Mouse (Mus musculus): ENCODE measurements around the gene E2f6.

Gene E2f6

GRCm38 (mm10) chr12:16810525-16811431, at the start of gene E2f6:
TSS of gene E2f6 (plus strand) at chr12:16810963.
- peak; percentile 66 for DNase-seq (ENCODE audit: low spot score)

GRCm38 (mm10) chr12:16761461-16761860, 49.3 kb upstream of the E2f6 start:
- no peak for DNase-seq (ENCODE audit: low spot score)

- DNase-seq (ENCODE audit: low spot score) = no peak
Observed at GRCm38 (mm10) chr12:16763649-16764422, 46.9 kb upstream of the E2f6 start.

- peak; percentile 96 for DNase-seq (ENCODE audit: low spot score)
Observed at GRCm38 (mm10) chr12:16764776-16765445, 45.9 kb upstream of the E2f6 start.

- DNase-seq (ENCODE audit: low spot score) = no peak
Observed at GRCm38 (mm10) chr12:16768251-16768650, 42.5 kb upstream of the E2f6 start.

- no peak for DNase-seq (ENCODE audit: low spot score)
Observed at GRCm38 (mm10) chr12:16768711-16769110, 42.1 kb upstream of the E2f6 start.

- DNase-seq (ENCODE audit: low spot score) = no peak
Observed at GRCm38 (mm10) chr12:16769601-16770165, 41.1 kb upstream of the E2f6 start.

GRCm38 (mm10) chr12:16774605-16775004, 36.2 kb upstream of the E2f6 start:
- no peak for DNase-seq (ENCODE audit: low spot score)

GRCm38 (mm10) chr12:16775351-16775750, 35.4 kb upstream of the E2f6 start:
- no peak for DNase-seq (ENCODE audit: low spot score)

GRCm38 (mm10) chr12:16778523-16778922, 32.2 kb upstream of the E2f6 start:
- no peak for DNase-seq (ENCODE audit: low spot score)

- DNase-seq (ENCODE audit: low spot score) = no peak
Observed at GRCm38 (mm10) chr12:16779165-16779564, 31.6 kb upstream of the E2f6 start.

- no peak for DNase-seq (ENCODE audit: low spot score)
Observed at GRCm38 (mm10) chr12:16780320-16780719, 30.4 kb upstream of the E2f6 start.

- no peak for DNase-seq (ENCODE audit: low spot score)
Observed at GRCm38 (mm10) chr12:16781034-16781746, 29.6 kb upstream of the E2f6 start.

GRCm38 (mm10) chr12:16788600-16788999, 22.2 kb upstream of the E2f6 start:
- DNase-seq (ENCODE audit: low spot score) = no peak

GRCm38 (mm10) chr12:16789199-16789598, 21.6 kb upstream of the E2f6 start:
- no peak for DNase-seq (ENCODE audit: low spot score)

GRCm38 (mm10) chr12:16789756-16790155, 21.0 kb upstream of the E2f6 start:
- no peak for DNase-seq (ENCODE audit: low spot score)

GRCm38 (mm10) chr12:16790456-16790855, 20.3 kb upstream of the E2f6 start:
- DNase-seq (ENCODE audit: low spot score) = peak; percentile 81

- no peak for DNase-seq (ENCODE audit: low spot score)
Observed at GRCm38 (mm10) chr12:16793371-16793770, 17.4 kb upstream of the E2f6 start.

GRCm38 (mm10) chr12:16795781-16796180, 15.0 kb upstream of the E2f6 start:
- no peak for DNase-seq (ENCODE audit: low spot score)

GRCm38 (mm10) chr12:16798894-16799293, 11.9 kb upstream of the E2f6 start:
- DNase-seq (ENCODE audit: low spot score) = no peak

- DNase-seq (ENCODE audit: low spot score) = no peak
Observed at GRCm38 (mm10) chr12:16799928-16800258, 10.9 kb upstream of the E2f6 start.

Measured in ovary, adult 18-20 months (tissue).